Mouse (Mus musculus): Measurements from ENCODE around the gene Stk24.

The Stk24 gene

GRCm38 (mm10) chr14:121313283-121313682 is 66.5 kb downstream of the Stk24 start:
- no peak for DNase-seq (ENCODE audit: low spot score)

- DNase-seq (ENCODE audit: low spot score): no peak
Observed at GRCm38 (mm10) chr14:121311083-121311482, 68.7 kb downstream of the Stk24 start.

- DNase-seq (ENCODE audit: low spot score): no peak
Observed at GRCm38 (mm10) chr14:121310325-121311080, 69.3 kb downstream of the Stk24 start.

- no peak for DNase-seq (ENCODE audit: low spot score)
Observed at GRCm38 (mm10) chr14:121309909-121310308, 69.9 kb downstream of the Stk24 start.

GRCm38 (mm10) chr14:121305316-121306064 is 74.3 kb downstream of the Stk24 start:
- DNase-seq (ENCODE audit: low spot score): no peak

- DNase-seq (ENCODE audit: low spot score): peak; percentile 48
Observed at GRCm38 (mm10) chr14:121304523-121304922, 75.3 kb downstream of the Stk24 start.

- DNase-seq (ENCODE audit: low spot score): no peak
Observed at GRCm38 (mm10) chr14:121299093-121299492, 80.7 kb downstream of the Stk24 start.

GRCm38 (mm10) chr14:121298537-121298936 is 81.3 kb downstream of the Stk24 start:
- no peak for DNase-seq (ENCODE audit: low spot score)

- no peak for DNase-seq (ENCODE audit: low spot score)
Observed at GRCm38 (mm10) chr14:121297103-121297502, 82.7 kb downstream of the Stk24 start.

GRCm38 (mm10) chr14:121294484-121294883 is 85.3 kb downstream of the Stk24 start:
- DNase-seq (ENCODE audit: low spot score): no peak

- DNase-seq (ENCODE audit: low spot score): no peak
Observed at GRCm38 (mm10) chr14:121292391-121292790, 87.4 kb downstream of the Stk24 start.

- DNase-seq (ENCODE audit: low spot score): no peak
Observed at GRCm38 (mm10) chr14:121291881-121292280, 87.9 kb downstream of the Stk24 start.

GRCm38 (mm10) chr14:121285379-121286120 is 94.3 kb downstream of the Stk24 start:
- no peak for DNase-seq (ENCODE audit: low spot score)

GRCm38 (mm10) chr14:121281336-121281710 is 98.5 kb downstream of the Stk24 start:
- DNase-seq (ENCODE audit: low spot score): no peak

GRCm38 (mm10) chr14:121280601-121281335 is 99.0 kb downstream of the Stk24 start:
- DNase-seq (ENCODE audit: low spot score): no peak

GRCm38 (mm10) chr14:121279106-121279505 is 100.7 kb downstream of the Stk24 start:
- peak; percentile 85 for DNase-seq (ENCODE audit: low spot score)

- DNase-seq (ENCODE audit: low spot score): no peak
Observed at GRCm38 (mm10) chr14:121276016-121276415, 103.8 kb downstream of the Stk24 start.

GRCm38 (mm10) chr14:121274985-121275384 is 104.8 kb downstream of the Stk24 start:
- no peak for DNase-seq (ENCODE audit: low spot score)

- DNase-seq (ENCODE audit: low spot score): no peak
Observed at GRCm38 (mm10) chr14:121270490-121270889, 109.3 kb downstream of the Stk24 start.

- DNase-seq (ENCODE audit: low spot score): no peak
Observed at GRCm38 (mm10) chr14:121267801-121268200, 112.0 kb downstream of the Stk24 start.

GRCm38 (mm10) chr14:121264453-121264852 is 115.4 kb downstream of the Stk24 start:
- no peak for DNase-seq (ENCODE audit: low spot score)

- no peak for DNase-seq (ENCODE audit: low spot score)
Observed at GRCm38 (mm10) chr14:121263912-121264311, 115.9 kb downstream of the Stk24 start.

All from embryo, embryonic 10 days (tissue).